Mouse (Mus musculus) kidney, adult 2 months (tissue): ENCODE results near the gene Epha6. TPM values are rescaled to one million over a fixed set of nuclear protein-coding genes. Genes with fewer than 3 reads are reported as not detected.

Experiments
- DNase-seq: peaks from one replicate; pipeline ENCODE4 v3.0.0; 2021
- H3K27ac ChIP-seq: fragments of 200-500 bp; 2 replicates; pipeline ENCODE4 v1.5.1; 2012; ENCODE audit warnings: low read depth, low read length, control low read depth, inconsistent platforms; ENCODE audit not compliant: insufficient read depth
- H3K27me3 ChIP-seq: fragments of 200-500 bp; replicated peaks from 2 replicates; pipeline ENCODE4 v1.6.1; 2012; ENCODE audit warnings: mild to moderate bottlenecking, moderate library complexity, low read length, inconsistent platforms; ENCODE audit not compliant: control insufficient read depth, insufficient read depth
- H3K36me3 ChIP-seq: fragments of 200-500 bp; 2 replicates; pipeline ENCODE4 v1.6.1; 2012; ENCODE audit warnings: mild to moderate bottlenecking, moderate library complexity, low read length, inconsistent platforms; ENCODE audit not compliant: control insufficient read depth, insufficient read depth
- H3K4me1 ChIP-seq: fragments of 200-500 bp; 2 replicates; pipeline ENCODE4 v1.6.1; 2011; ENCODE audit warnings: low read length; ENCODE audit not compliant: control insufficient read depth, insufficient read depth
- H3K4me3 ChIP-seq: fragments of 200-500 bp; 2 replicates; pipeline ENCODE4 v1.5.1; 2011; ENCODE audit warnings: mild to moderate bottlenecking, low read depth, low read length, control low read depth; ENCODE audit not compliant: insufficient read depth
- CTCF ChIP-seq: fragments of 200-500 bp; conservative IDR thresholded peaks from 2 replicates; pipeline ENCODE4 v1.5.1; 2011; ENCODE audit warnings: low read depth, mild to moderate bottlenecking, control low read depth, low read length, moderate library complexity, mixed read lengths; ENCODE audit not compliant: insufficient read depth, insufficient read length
- POLR2A ChIP-seq: fragments of 200-500 bp; IDR thresholded peaks from one replicate; pipeline ENCODE4 v1.6.1; 2011; ENCODE audit warnings: low read depth, low read length, control low read depth
- WGBS: fragments of 180-500 bp; shearing (Covaris S2); methylation state at CpG from one replicate; pipeline ENCODE4 v1.1.7; 2018; 5-methylcytosine and 5-hydroxymethylcytosine counted together
- polyA plus RNA-seq: library from polyadenylated mRNA; depleted of rRNA; stranded (reverse); fragments of >200 nt; gene quantifications from 2 replicates; pipeline ENCODE4 v1.2.3, GENCODE M21; 2012

The Epha6 gene
- polyA plus RNA-seq, 1 experiment = 0.02 TPM

- 61% methylated on average over 6 of the region's 6 CpGs for WGBS
- TF ChIP-seq POLR2A (no peak), CTCF (no peak)
- no peak for DNase-seq
- H3K27me3 ChIP-seq = no peaks in the 10 kb centered on the region
- H3K4me3 ChIP-seq = no peak overlapping the region
- no peaks in the 10 kb centered on the region for H3K4me1 ChIP-seq
- H3K36me3 ChIP-seq = no peaks in the 10 kb centered on the region
- no peak overlapping the region for H3K27ac ChIP-seq
Observed at GRCm38 (mm10) chr16:60264719-60265508, 340.4 kb downstream of the Epha6 start.

- TF ChIP-seq POLR2A (no peak), CTCF (no peak)
- WGBS = 77% methylated on average over 7 of the region's 7 CpGs
- Histone ChIP-seq H3K27ac (no peak overlapping the region), H3K4me3 (no peak overlapping the region), H3K4me1 (no peaks in the 10 kb centered on the region), H3K27me3 (no peaks in the 10 kb centered on the region), H3K36me3 (no peaks in the 10 kb centered on the region)
- DNase-seq = no peak
Observed at GRCm38 (mm10) chr16:60258151-60258635, 347.1 kb downstream of the Epha6 start.

GRCm38 (mm10) chr16:60257623-60258022 is 347.7 kb downstream of the Epha6 start:
- WGBS = 73% methylated on average over 2 of the region's 2 CpGs
- no peaks in the 10 kb centered on the region for H3K36me3 ChIP-seq
- H3K27me3 ChIP-seq = no peaks in the 10 kb centered on the region
- no peak for TF ChIP-seq CTCF
- no peak for TF ChIP-seq POLR2A
- no peak overlapping the region for H3K27ac ChIP-seq
- H3K4me1 ChIP-seq = no peaks in the 10 kb centered on the region
- no peak overlapping the region for H3K4me3 ChIP-seq
- no peak for DNase-seq

- Histone ChIP-seq H3K4me1 (no peaks in the 10 kb centered on the region), H3K4me3 (no peak overlapping the region), H3K27ac (no peak overlapping the region), H3K36me3 (no peaks in the 10 kb centered on the region), H3K27me3 (no peaks in the 10 kb centered on the region)
- no peak for DNase-seq
- no peak for TF ChIP-seq POLR2A
- TF ChIP-seq CTCF = no peak
- 69% methylated on average over 4 of the region's 4 CpGs for WGBS
Observed at GRCm38 (mm10) chr16:60257044-60257443, 348.3 kb downstream of the Epha6 start.

- H3K4me3 ChIP-seq = no peak overlapping the region
- 42% methylated on average over 2 of the region's 2 CpGs for WGBS
Observed at GRCm38 (mm10) chr16:60239356-60240190, 365.8 kb downstream of the Epha6 start.

GRCm38 (mm10) chr16:60233985-60234766 is 371.2 kb downstream of the Epha6 start:
- Histone ChIP-seq H3K27me3 (no peaks in the 10 kb centered on the region), H3K27ac (no peak overlapping the region), H3K4me3 (no peak overlapping the region), H3K4me1 (no peaks in the 10 kb centered on the region), H3K36me3 (no peaks in the 10 kb centered on the region)
- no peak for DNase-seq
- TF ChIP-seq POLR2A (no peak), CTCF (no peak)
- 93% methylated on average over 5 of the region's 5 CpGs for WGBS

More at GRCm38 (mm10) chr16:60239356-60240190, 365.8 kb downstream of the Epha6 start:
- H3K27me3 ChIP-seq = no peaks in the 10 kb centered on the region; the same call in 1 of the 2 replicates
- H3K4me1 ChIP-seq = no peaks in the 10 kb centered on the region
- H3K27ac ChIP-seq = no peak overlapping the region
- TF ChIP-seq CTCF (no peak), POLR2A (no peak)
- no peak for DNase-seq
- no peaks in the 10 kb centered on the region for H3K36me3 ChIP-seq

GRCm38 (mm10) chr16:60232982-60233381 is 372.3 kb downstream of the Epha6 start:
- TF ChIP-seq POLR2A = no peak
- TF ChIP-seq CTCF = no peak
- 76% methylated on average over 2 of the region's 2 CpGs for WGBS
- H3K4me3 ChIP-seq = no peak overlapping the region

More at GRCm38 (mm10) chr16:60232982-60233381, 372.3 kb downstream of the Epha6 start:
- Histone ChIP-seq H3K4me1 (no peaks in the 10 kb centered on the region), H3K27ac (no peak overlapping the region), H3K36me3 (no peaks in the 10 kb centered on the region), H3K27me3 (no peaks in the 10 kb centered on the region)
- no peak for DNase-seq
